Mouse (Mus musculus): ENCODE measurements around the gene Lamb3. TPM values are rescaled to one million over a fixed set of nuclear protein-coding genes. Genes with fewer than 3 reads are reported as not detected.

Lamb3 gene
- 4.1 and 4.3 TPM in 2 replicates for polyA plus RNA-seq (2015; fragmentation: Nextera tagmentation; extraction: Ambion mirVana)

DNA sequence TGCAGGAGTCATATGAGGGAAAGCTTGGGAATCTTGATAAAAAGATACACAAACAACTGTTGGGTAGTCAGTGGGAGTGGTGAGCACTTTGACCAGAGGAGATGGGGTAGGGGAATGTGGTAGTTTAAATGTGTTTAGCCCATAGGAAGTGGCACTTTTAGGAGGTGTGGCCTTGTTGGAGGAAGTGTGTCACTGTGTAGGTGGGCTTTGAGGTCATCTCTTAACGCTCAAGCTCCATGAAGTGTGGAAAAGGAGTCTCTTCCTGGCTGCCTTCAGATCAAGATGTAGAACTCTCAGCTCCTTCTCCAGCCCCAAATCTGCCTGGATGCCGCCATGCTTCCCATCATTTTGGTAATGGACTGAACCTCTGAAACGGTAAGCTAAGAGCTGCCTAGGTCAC is at the start of gene Lamb3:
TSS of gene Lamb3 (plus strand) at position 197 of the 400 bp plus-strand sequence.
- H3K4me2 ChIP-seq (ENCODE audit: low read depth, low read length) = no peak within 1 kb of the TSS
- no peaks in the 10 kb centered on the region for H3K36me3 ChIP-seq (ENCODE audit: control insufficient read depth, insufficient read depth, low read length)
- H3K27me3 ChIP-seq (replicated peaks; ENCODE audit: control insufficient read depth, insufficient read depth, low read length) = no peaks in the 10 kb centered on the region
- ATAC-seq = no peak
- H3K9me3 ChIP-seq (ENCODE audit: control insufficient read depth, low read length) = no peaks in the 10 kb centered on the region
- H3K27ac ChIP-seq (ENCODE audit: low read length) = no peak within 1 kb of the TSS
- WGBS = 92% methylated on average over 3 of the region's 3 CpGs
- H3K9ac ChIP-seq (ENCODE audit: low read depth, low read length) = no peak within 1 kb of the TSS
- no peak within 1 kb of the TSS for H3K4me3 ChIP-seq (ENCODE audit: low read length)
- H3K4me1 ChIP-seq (ENCODE audit: control insufficient read depth, insufficient read depth, low read length) = no peaks in the 10 kb centered on the region

DNA sequence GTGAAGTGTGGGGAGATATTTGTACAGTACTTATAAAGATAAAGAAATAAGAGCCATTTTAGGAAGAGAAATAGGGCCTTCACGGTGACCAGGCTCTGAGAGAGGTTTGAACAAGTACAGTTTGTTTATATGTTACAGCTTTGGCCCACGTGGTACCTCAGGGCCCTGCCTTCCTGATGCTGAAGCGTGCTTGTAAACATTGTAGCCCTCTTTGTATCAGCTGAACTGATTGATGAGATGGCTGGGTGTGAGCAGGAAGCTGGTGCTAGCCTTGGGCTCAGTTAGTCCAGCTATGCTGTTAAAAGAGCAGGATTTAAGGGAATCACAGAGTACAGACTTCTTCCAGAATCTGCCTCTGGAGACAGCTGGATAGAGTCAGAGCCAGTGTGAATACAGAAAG is 48.3 kb upstream of the Lamb3 start:
- H3K9me3 ChIP-seq (ENCODE audit: control insufficient read depth, low read length) = no peaks in the 10 kb centered on the region
- no peaks in the 10 kb centered on the region for H3K27me3 ChIP-seq (replicated peaks; ENCODE audit: control insufficient read depth, insufficient read depth, low read length)
- peaks cover 25% of the 10 kb centered on the region for H3K4me1 ChIP-seq (ENCODE audit: control insufficient read depth, insufficient read depth, low read length)
- WGBS = 15% methylated on average over 3 of the region's 3 CpGs
- peak overlapping the region; percentile 45; the same call in 1 of the 2 replicates for H3K4me2 ChIP-seq (ENCODE audit: low read depth, low read length)
- peak overlapping the region; percentile 1; the same call in 1 of the 2 replicates for H3K4me3 ChIP-seq (ENCODE audit: low read length)
- H3K9ac ChIP-seq (ENCODE audit: low read depth, low read length) = peak overlapping the region; percentile 38; the same call in 1 of the 2 replicates
- no peak for ATAC-seq
- H3K27ac ChIP-seq (ENCODE audit: low read length) = peak overlapping the region; percentile 53
- no peaks in the 10 kb centered on the region; the same call in 1 of the 2 replicates for H3K36me3 ChIP-seq (ENCODE audit: control insufficient read depth, insufficient read depth, low read length)

DNA sequence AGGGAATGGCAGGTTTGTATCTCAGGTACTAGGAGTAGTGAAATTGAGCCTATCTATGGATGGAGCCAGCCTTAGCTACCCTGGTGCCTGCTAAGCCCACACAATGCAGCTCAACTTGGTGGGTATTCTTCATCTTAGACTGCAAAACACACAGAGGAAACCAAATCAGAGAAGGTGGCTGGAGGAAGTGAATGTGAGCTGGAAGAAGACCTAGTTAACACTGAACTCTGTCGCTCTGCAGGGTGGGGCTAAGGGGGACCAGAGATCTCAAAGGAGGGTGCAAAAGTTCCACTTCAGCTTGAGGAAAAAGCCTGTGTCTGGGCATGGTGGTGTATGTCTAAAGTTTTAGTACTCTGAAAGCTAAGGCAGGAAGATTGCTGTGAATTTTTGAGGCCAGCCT is 47.9 kb upstream of the Lamb3 start:
- whole genome bisulfite sequencing = 37% methylated on average over 1 of the region's 1 CpGs
- H3K4me2 ChIP-seq (ENCODE audit: low read depth, low read length) = peak overlapping the region; percentile 45

DNA sequence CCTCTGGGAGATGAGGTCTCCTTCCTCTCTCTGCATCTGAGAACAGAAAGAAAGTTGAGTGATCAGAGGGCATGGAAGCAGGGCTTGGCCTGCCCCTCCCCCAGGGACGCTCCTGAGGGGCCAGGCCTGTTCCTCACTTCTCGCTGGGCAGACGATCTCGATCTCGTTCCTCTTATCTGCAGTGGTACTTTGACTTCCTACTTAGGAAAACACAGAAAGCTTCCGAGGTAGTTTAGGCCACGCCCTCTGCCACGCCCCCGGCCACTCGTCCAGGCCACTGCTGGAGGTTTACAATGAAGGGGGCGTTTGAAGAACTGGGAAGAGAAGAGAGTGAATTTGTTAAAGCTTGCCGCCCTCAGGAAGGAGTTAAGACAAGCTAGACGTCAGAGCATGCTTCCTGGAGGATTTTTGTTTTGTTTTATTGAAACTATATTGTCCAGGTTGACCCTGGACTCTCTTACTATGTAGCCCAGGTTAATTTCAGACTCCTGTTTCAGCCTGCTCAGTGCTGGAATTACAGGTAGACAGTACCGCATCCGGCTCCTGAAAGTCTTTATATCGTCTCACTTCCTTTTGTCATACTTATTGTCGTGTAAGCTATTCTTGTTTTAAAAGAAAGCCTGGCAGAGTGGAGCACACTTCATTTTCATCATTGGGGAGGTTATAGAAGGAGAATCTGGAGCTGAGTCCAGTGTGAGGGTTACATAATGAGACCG is 47.0 kb upstream of the Lamb3 start:
- WGBS = 15% methylated on average over 18 of the region's 18 CpGs

More for the DNA sequence above, 47.9 kb upstream of the Lamb3 start:
- Histone ChIP-seq H3K27me3 (replicated peaks; ENCODE audit: control insufficient read depth, insufficient read depth, low read length) (no peaks in the 10 kb centered on the region), H3K36me3 (ENCODE audit: control insufficient read depth, insufficient read depth, low read length) (no peaks in the 10 kb centered on the region; the same call in 1 of the 2 replicates), H3K4me3 (ENCODE audit: low read length) (peak overlapping the region; percentile 1; the same call in 1 of the 2 replicates), H3K4me1 (ENCODE audit: control insufficient read depth, insufficient read depth, low read length) (peaks cover 25% of the 10 kb centered on the region), H3K9ac (ENCODE audit: low read depth, low read length) (peak overlapping the region; percentile 38; the same call in 1 of the 2 replicates), H3K27ac (ENCODE audit: low read length) (peak overlapping the region; percentile 53), H3K9me3 (ENCODE audit: control insufficient read depth, low read length) (no peaks in the 10 kb centered on the region)
- ATAC-seq = no peak

DNA sequence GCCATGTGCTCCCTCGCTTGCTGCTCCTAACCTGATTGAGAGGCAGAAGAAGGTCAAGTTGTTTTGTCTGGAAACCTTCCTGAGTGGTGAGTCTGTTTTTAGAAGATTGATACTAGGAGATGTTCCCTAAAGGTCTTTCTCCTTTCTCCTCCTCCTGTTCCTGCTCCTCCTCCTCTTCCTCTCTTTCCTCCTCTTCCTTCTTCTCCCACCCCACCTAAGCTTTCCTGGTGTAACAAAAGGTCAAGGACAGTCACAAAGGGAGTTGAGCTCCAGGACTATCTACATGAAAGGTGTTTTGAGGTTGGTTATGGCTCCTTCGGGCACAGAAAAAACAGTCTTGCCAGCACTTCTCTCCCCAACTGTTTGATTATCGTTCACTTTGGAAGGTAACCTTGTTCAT is 39.8 kb upstream of the Lamb3 start, which contains the start of gene A130010J15Rik:
TSS of gene A130010J15Rik (plus strand) at position 301 of the 400 bp plus-strand sequence.
- no peak within 1 kb of the TSS for H3K9ac ChIP-seq (ENCODE audit: low read depth, low read length)
- H3K27ac ChIP-seq (ENCODE audit: low read length) = no peak within 1 kb of the TSS
- H3K36me3 ChIP-seq (ENCODE audit: control insufficient read depth, insufficient read depth, low read length) = peaks cover 2% of the 10 kb centered on the region; the same call in 1 of the 2 replicates
- H3K9me3 ChIP-seq (ENCODE audit: control insufficient read depth, low read length) = no peaks in the 10 kb centered on the region
- H3K4me2 ChIP-seq (ENCODE audit: low read depth, low read length) = no peak within 1 kb of the TSS
- H3K4me3 ChIP-seq (ENCODE audit: low read length) = no peak within 1 kb of the TSS
- 84% methylated on average over 3 of the region's 3 CpGs for WGBS
- ATAC-seq = no peak
- no peaks in the 10 kb centered on the region for H3K27me3 ChIP-seq (replicated peaks; ENCODE audit: control insufficient read depth, insufficient read depth, low read length)
- H3K4me1 ChIP-seq (ENCODE audit: control insufficient read depth, insufficient read depth, low read length) = peaks cover 13% of the 10 kb centered on the region; the same call in 1 of the 2 replicates

More for the DNA sequence above, 47.0 kb upstream of the Lamb3 start:
- Histone ChIP-seq H3K4me3 (ENCODE audit: low read length) (peak overlapping the region; percentile 7), H3K9ac (ENCODE audit: low read depth, low read length) (peak overlapping the region; percentile 38; the same call in 1 of the 2 replicates), H3K27me3 (replicated peaks; ENCODE audit: control insufficient read depth, insufficient read depth, low read length) (no peaks in the 10 kb centered on the region), H3K4me1 (ENCODE audit: control insufficient read depth, insufficient read depth, low read length) (peaks cover 25% of the 10 kb centered on the region), H3K9me3 (ENCODE audit: control insufficient read depth, low read length) (no peaks in the 10 kb centered on the region), H3K36me3 (ENCODE audit: control insufficient read depth, insufficient read depth, low read length) (no peaks in the 10 kb centered on the region; the same call in none of the 2 replicates), H3K27ac (ENCODE audit: low read length) (peak overlapping the region; percentile 53), H3K4me2 (ENCODE audit: low read depth, low read length) (peak overlapping the region; percentile 45)
- ATAC-seq = peak; percentile 88

GRCm38 (mm10) chr1:193169228-193169627 is 38.3 kb upstream of the Lamb3 start:
- peaks cover 2% of the 10 kb centered on the region; the same call in 1 of the 2 replicates for H3K36me3 ChIP-seq (ENCODE audit: control insufficient read depth, insufficient read depth, low read length)
- no peaks in the 10 kb centered on the region for H3K9me3 ChIP-seq (ENCODE audit: control insufficient read depth, low read length)
- WGBS = 86% methylated on average over 7 of the region's 7 CpGs
- H3K4me1 ChIP-seq (ENCODE audit: control insufficient read depth, insufficient read depth, low read length) = peaks cover 16% of the 10 kb centered on the region
- no peak overlapping the region for H3K9ac ChIP-seq (ENCODE audit: low read depth, low read length)
- H3K27ac ChIP-seq (ENCODE audit: low read length) = no peak overlapping the region; the same call in 1 of the 2 replicates
- H3K27me3 ChIP-seq (replicated peaks; ENCODE audit: control insufficient read depth, insufficient read depth, low read length) = no peaks in the 10 kb centered on the region
- no peak overlapping the region for H3K4me3 ChIP-seq (ENCODE audit: low read length)
- H3K4me2 ChIP-seq (ENCODE audit: low read depth, low read length) = no peak overlapping the region
- ATAC-seq = no peak

DNA sequence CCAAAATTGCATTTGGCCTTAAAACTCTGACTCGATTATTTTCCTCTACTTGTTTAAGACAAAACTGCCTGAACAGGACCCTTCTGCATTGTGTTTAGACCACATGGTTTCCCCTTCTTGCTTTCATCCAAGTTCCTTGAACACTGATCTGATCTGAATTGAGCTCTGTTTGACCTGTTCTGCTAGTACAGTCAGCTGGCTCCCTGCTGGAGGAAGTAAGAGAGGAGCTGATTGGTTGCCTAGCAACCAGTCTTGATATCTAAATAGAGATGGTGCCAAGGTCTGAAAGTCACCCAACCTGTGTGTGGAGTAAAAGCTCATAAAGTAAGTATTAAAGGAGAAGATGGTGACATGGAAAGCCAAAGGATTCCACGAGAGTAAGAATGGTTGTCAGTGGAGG is 37.6 kb upstream of the Lamb3 start:
- Histone ChIP-seq H3K36me3 (ENCODE audit: control insufficient read depth, insufficient read depth, low read length) (peaks cover 2% of the 10 kb centered on the region; the same call in 1 of the 2 replicates), H3K4me3 (ENCODE audit: low read length) (no peak overlapping the region), H3K27ac (ENCODE audit: low read length) (no peak overlapping the region), H3K4me2 (ENCODE audit: low read depth, low read length) (no peak overlapping the region), H3K4me1 (ENCODE audit: control insufficient read depth, insufficient read depth, low read length) (peaks cover 22% of the 10 kb centered on the region), H3K9me3 (ENCODE audit: control insufficient read depth, low read length) (no peaks in the 10 kb centered on the region), H3K27me3 (replicated peaks; ENCODE audit: control insufficient read depth, insufficient read depth, low read length) (no peaks in the 10 kb centered on the region), H3K9ac (ENCODE audit: low read depth, low read length) (no peak overlapping the region)
- 42% methylated on average over 2 of the region's 2 CpGs for WGBS
- ATAC-seq = peak; percentile 45

GRCm38 (mm10) chr1:193172991-193173809 is 34.3 kb upstream of the Lamb3 start:
- Histone ChIP-seq H3K9ac (ENCODE audit: low read depth, low read length) (peak overlapping the region; percentile 85), H3K9me3 (ENCODE audit: control insufficient read depth, low read length) (no peaks in the 10 kb centered on the region), H3K27me3 (replicated peaks; ENCODE audit: control insufficient read depth, insufficient read depth, low read length) (no peaks in the 10 kb centered on the region), H3K36me3 (ENCODE audit: control insufficient read depth, insufficient read depth, low read length) (no peaks in the 10 kb centered on the region), H3K27ac (ENCODE audit: low read length) (peak overlapping the region; percentile 82), H3K4me3 (ENCODE audit: low read length) (peak overlapping the region; percentile 74), H3K4me1 (ENCODE audit: control insufficient read depth, insufficient read depth, low read length) (peaks cover 27% of the 10 kb centered on the region), H3K4me2 (ENCODE audit: low read depth, low read length) (peak overlapping the region; percentile 79)
- peak; percentile 97 for ATAC-seq
- under 1% methylated on average over 48 of the region's 48 CpGs for WGBS

DNA sequence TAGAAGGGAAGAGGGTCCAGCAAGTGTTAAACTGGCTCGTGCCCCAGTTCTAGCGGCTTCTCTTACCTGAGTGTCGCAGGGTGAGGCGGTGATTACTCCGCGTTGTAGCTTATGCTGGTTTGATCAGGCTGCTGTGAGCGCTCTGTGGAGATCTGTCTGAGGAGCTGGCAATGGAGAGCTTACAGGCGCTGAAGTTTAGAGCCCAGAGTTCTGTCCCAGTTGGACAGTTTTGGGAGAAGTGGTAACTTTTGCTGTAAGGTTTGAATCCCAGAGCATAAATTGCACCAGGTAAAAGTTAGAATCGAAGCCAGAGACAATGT is 33.7 kb upstream of the Lamb3 start:
- Histone ChIP-seq H3K4me2 (ENCODE audit: low read depth, low read length) (peak overlapping the region; percentile 79), H3K4me1 (ENCODE audit: control insufficient read depth, insufficient read depth, low read length) (peaks cover 28% of the 10 kb centered on the region), H3K9ac (ENCODE audit: low read depth, low read length) (peak overlapping the region; percentile 77), H3K27ac (ENCODE audit: low read length) (peak overlapping the region; percentile 82), H3K4me3 (ENCODE audit: low read length) (peak overlapping the region; percentile 74), H3K36me3 (ENCODE audit: control insufficient read depth, insufficient read depth, low read length) (no peaks in the 10 kb centered on the region), H3K9me3 (ENCODE audit: control insufficient read depth, low read length) (no peaks in the 10 kb centered on the region), H3K27me3 (replicated peaks; ENCODE audit: control insufficient read depth, insufficient read depth, low read length) (no peaks in the 10 kb centered on the region)
- no peak for ATAC-seq
- WGBS = 16% methylated on average over 9 of the region's 9 CpGs

Measured in intestine, embryonic 16.5 days (tissue).